Mouse (Mus musculus) ES-E14 (cell line): ENCODE measurements around the gene Ifih1. TPM values are rescaled to one million over a fixed set of nuclear protein-coding genes. Genes with fewer than 3 reads are reported as not detected.

Source experiments
- DNase-seq: peaks from one replicate; pipeline ENCODE4 v3.0.0-alpha.2; 2013; ENCODE audit warnings: low read depth, low spot score
- H3K27ac ChIP-seq: 2 replicates; pipeline ENCODE4 v1.5.1; 2012; ENCODE audit warnings: low read depth, mild to moderate bottlenecking, low read length, moderate library complexity, mixed read lengths; ENCODE audit not compliant: poor library complexity, insufficient read depth, severe bottlenecking
- H3K36me3 ChIP-seq: 2 replicates; pipeline ENCODE4 v1.6.1; 2012; ENCODE audit warnings: mild to moderate bottlenecking, low read length, moderate library complexity, mixed read lengths; ENCODE audit not compliant: control insufficient read depth, poor library complexity, insufficient read depth, severe bottlenecking
- H3K4me1 ChIP-seq, 2 experiments: fragments of 150-350 bp in 1 of 2; sonication (generic) in 1 of 2; 2 replicates each; pipeline ENCODE4 v1.6.1; 2012; ENCODE audit warnings: low read length in 2 of 2, mild to moderate bottlenecking in 1 of 2, mixed read lengths in 1 of 2; ENCODE audit not compliant: control insufficient read depth in 2 of 2, insufficient read depth in 2 of 2, poor library complexity in 1 of 2
- H3K4me3 ChIP-seq, 2 experiments: fragments of 150-350 bp in 1 of 2; sonication (generic) in 1 of 2; 2 replicates each; pipeline ENCODE4 v1.5.1; 2012; ENCODE audit warnings: low read length in 2 of 2, low read depth in 1 of 2, mild to moderate bottlenecking in 1 of 2, mixed read lengths in 1 of 2; ENCODE audit not compliant: insufficient read depth in 1 of 2, poor library complexity in 1 of 2, severe bottlenecking in 1 of 2
- H3K9ac ChIP-seq: 2 replicates; pipeline ENCODE4 v1.6.1; 2012; ENCODE audit warnings: low read depth, mild to moderate bottlenecking, low read length, mixed read lengths; ENCODE audit not compliant: poor library complexity, insufficient read depth, severe bottlenecking
- H3K9me3 ChIP-seq: fragments of 150-350 bp; sonication (generic); 2 replicates; pipeline ENCODE4 v1.6.1; 2012; ENCODE audit warnings: low read depth, mild to moderate bottlenecking, low read length; ENCODE audit not compliant: control insufficient read depth, insufficient read depth
- CHD2 ChIP-seq: IDR thresholded peaks from 2 replicates; pipeline ENCODE4 v1.6.1; 2014; ENCODE audit warnings: mild to moderate bottlenecking, low read depth, low read length, inconsistent platforms
- HCFC1 ChIP-seq: IDR thresholded peaks from 2 replicates; pipeline ENCODE4 v1.6.1; 2012; ENCODE audit warnings: low read length, inconsistent platforms, borderline replicate concordance; ENCODE audit not compliant: insufficient read depth
- MAFK ChIP-seq: IDR thresholded peaks from 2 replicates; pipeline ENCODE4 v1.6.1; 2014; ENCODE audit warnings: mild to moderate bottlenecking, low read depth, low read length, inconsistent platforms; ENCODE audit not compliant: insufficient read depth
- ZC3H11A ChIP-seq: IDR thresholded peaks from 2 replicates; pipeline ENCODE4 v1.6.1; 2012; ENCODE audit warnings: low read depth, mild to moderate bottlenecking, inconsistent platforms, low read length, borderline replicate concordance
- ZNF384 ChIP-seq: IDR thresholded peaks from 2 replicates; pipeline ENCODE4 v1.6.1; 2012; ENCODE audit warnings: low read depth, low read length, inconsistent platforms
- in situ Hi-C, 2 experiments: fragments of 600-800 bp; cut with MboI; formaldehyde crosslinking; loops; one replicate each; pipeline ENCODE4 v1.15.1; 2025; ENCODE audit warnings: low sequenced_read_pairs in 2 of 2, inconsistent platforms in 1 of 2; ENCODE audit not compliant: unreplicated experiment in 2 of 2
- total RNA-seq: library from RNA; depleted of rRNA; stranded (reverse); fragments of 300-350 nt; gene quantifications from 2 replicates; pipeline ENCODE4 v1.2.3, GENCODE M21; 2012

Gene Ifih1
- total RNA-seq, 1 experiment, result 0.13 TPM

DNA sequence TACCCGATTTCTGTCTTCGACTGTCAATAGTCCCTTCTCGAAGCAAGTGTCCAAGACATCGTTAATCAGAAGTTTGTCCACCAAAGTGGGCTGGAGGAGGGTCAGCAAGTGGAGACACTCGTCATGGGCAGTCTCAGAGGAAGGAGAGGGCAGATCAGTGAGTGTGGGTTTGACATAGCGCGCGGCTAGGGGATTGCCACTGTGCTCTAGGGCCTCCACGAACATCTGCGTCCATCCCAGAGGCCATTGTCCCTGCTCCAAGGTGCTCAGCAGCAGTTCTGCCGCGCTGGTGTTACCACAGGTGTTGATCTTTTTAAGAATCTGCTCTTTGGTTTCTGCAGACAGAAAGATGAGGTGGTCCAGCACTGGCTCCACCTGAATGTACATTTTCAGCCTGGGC, 580 bp downstream of the Ifih1 start:
- TF ChIP-seq MAFK, result no peak
- TF ChIP-seq CHD2, result no peak
- no peak for TF ChIP-seq HCFC1
- TF ChIP-seq ZNF384, result no peak
- TF ChIP-seq ZC3H11A, result no peak
- H3K27ac ChIP-seq, result no peak overlapping the region
- no peaks in the 10 kb centered on the region for H3K36me3 ChIP-seq
- no peak overlapping the region for H3K9ac ChIP-seq
- no peaks in the 10 kb centered on the region for H3K4me1 ChIP-seq
- H3K4me3 ChIP-seq, result peak overlapping the region; percentile 47 to 53; a peak in 3 of 4 replicates
- no peaks in the 10 kb centered on the region for H3K9me3 ChIP-seq
- in situ Hi-C loops, result loop anchor here in 1 of 2 experiments (25.0 kb wide), 1 partner anchor 658 kb away; no protein-coding TSS in a partner anchor
- DNase-seq, result no peak

DNA sequence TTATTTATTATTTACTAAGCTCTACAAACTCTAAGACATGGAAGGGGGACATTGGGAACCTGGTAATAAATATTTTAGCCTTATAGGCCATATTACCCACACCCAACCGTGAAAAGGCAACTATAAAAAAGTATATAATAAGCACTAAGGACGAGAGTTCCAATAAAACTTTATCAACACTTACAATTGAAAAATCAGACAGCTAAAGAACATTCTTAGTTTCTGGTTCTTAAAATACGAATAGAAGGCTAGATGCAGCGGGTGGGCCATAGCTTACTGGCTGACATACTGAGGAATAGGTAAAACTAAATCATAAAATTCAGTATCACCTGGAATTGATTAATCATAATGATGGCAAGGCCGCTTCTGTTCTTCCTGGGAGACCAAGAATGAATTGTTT, 1.2 kb downstream of the Ifih1 start:
- DNase-seq, result no peak
- Histone ChIP-seq H3K9me3 (no peaks in the 10 kb centered on the region), H3K36me3 (no peaks in the 10 kb centered on the region), H3K9ac (no peak overlapping the region), H3K27ac (no peak overlapping the region), H3K4me1 (no peaks in the 10 kb centered on the region), H3K4me3 (no peak overlapping the region)
- in situ Hi-C loops, result loop anchor here in 1 of 2 experiments (25.0 kb wide), 1 partner anchor 658 kb away; no protein-coding TSS in a partner anchor
- no peak for TF ChIP-seq ZC3H11A
- no peak for TF ChIP-seq HCFC1
- TF ChIP-seq CHD2, result no peak
- TF ChIP-seq ZNF384, result no peak
- no peak for TF ChIP-seq MAFK

DNA sequence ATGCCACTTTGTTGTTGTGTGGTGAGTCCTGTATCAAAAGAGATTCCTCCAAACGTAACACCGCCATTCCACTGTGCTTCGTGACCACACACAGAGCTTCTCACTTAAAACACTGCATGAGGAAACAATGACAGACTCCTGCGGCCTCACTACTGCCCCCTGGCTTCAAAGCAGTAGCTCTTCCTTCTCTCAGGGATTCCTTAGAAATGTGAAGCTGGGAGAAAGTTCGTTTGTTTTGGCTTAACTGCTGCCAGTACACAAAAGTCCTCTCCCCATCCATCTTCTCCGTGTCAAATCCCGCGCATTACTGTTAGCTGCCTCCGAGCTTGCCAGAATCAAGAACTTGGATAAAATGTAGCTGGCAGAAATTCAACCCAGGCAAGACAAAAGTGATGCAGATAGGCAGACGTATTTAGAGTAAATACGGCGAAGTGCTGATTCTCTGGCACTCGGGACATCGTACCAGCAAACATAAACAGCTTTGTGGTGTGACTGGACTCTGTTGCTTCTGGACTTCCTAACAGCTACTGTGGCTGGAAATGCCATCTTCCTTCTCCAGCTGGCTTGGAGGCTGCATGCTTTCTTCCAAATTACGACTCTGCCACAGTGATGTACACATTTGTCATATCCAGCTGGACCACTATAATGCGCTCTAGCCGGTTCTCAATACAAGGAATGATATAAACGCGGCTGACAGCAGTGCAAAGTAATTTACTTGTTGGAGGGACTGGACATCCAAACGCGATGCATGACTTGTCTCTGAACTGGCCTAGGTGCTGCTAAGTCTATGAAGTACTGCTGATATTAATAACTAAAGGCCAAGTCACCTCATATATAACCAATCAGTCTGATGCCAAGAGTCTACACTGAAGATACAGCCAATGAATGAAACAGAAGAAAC, 2.4 kb downstream of the Ifih1 start:
- no peaks in the 10 kb centered on the region for H3K9me3 ChIP-seq
- peak; percentile 46 for DNase-seq
- no peaks in the 10 kb centered on the region for H3K4me1 ChIP-seq
- no peak for TF ChIP-seq MAFK
- in situ Hi-C loops, result loop anchor here in 1 of 2 experiments (25.0 kb wide), 1 partner anchor 656 kb away; no protein-coding TSS in a partner anchor
- H3K9ac ChIP-seq, result no peak overlapping the region
- no peak overlapping the region for H3K27ac ChIP-seq
- H3K4me3 ChIP-seq, result no peak overlapping the region
- no peaks in the 10 kb centered on the region for H3K36me3 ChIP-seq

DNA sequence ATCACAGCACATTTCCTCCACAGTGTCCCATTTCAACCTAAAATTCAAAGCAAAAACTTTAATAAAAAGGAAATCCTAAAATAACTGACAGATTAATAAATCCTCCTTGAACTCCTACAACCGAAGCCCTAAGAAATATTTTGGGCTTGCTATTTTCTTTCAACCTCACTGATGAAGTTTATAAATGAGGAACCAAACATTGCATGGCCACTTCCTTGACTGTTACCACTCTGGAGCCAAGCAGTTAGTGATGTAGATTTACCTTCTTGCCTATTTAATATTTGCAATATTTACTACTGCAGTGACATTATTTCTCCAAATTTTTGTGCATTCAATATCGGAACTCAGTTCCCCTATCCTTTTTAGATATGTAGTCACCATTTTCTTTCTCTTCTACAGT, 6.2 kb downstream of the Ifih1 start:
- in situ Hi-C loops, result loop anchor here in 1 of 2 experiments (25.0 kb wide), 1 partner anchor 653 kb away; no protein-coding TSS in a partner anchor
- TF ChIP-seq ZNF384 (no peak), CHD2 (no peak), HCFC1 (no peak), MAFK (no peak), ZC3H11A (no peak)
- DNase-seq, result no peak

More for the DNA sequence above, 6.2 kb downstream of the Ifih1 start:
- H3K4me3 ChIP-seq, result no peak overlapping the region
- no peak overlapping the region for H3K27ac ChIP-seq
- H3K9me3 ChIP-seq, result no peaks in the 10 kb centered on the region
- no peaks in the 10 kb centered on the region for H3K36me3 ChIP-seq
- H3K4me1 ChIP-seq, result no peaks in the 10 kb centered on the region
- no peak overlapping the region for H3K9ac ChIP-seq
